Mouse (Mus musculus): Measurements from ENCODE around the gene Zfp663.

The Zfp663 gene

DNA sequence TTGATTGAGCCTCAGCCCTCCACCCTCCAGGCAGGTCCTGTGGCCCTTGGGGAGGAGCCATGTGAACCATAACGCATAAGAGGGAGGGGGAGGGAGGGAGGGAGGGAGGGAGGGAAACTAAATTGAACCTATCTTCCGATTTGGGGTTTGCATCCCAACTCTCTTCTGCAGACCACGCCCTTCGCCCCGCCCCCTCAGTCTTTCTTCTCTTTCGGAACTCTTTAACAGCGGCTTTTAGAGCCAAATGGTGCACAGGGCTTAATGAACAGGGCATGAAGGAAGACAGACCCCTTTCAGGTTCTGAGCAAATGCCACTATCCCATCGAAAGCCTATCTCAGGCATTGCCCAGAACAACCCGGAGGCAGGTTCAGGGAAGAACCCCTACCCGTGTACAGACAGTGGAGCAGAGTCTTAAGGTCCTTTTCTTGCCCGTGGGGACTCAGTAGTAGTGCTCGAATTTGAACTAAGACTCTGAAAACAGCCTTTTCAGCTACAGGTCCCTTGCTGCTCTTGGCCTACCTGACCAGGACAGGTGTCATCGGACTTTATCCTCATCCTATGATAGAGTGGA is 575 bp downstream of the Zfp663 start:
- DNase-seq (ENCODE audit: low spot score): peak; percentile 45

GRCm38 (mm10) chr2:165367047-165367520 is 1.4 kb downstream of the Zfp663 start:
- DNase-seq (ENCODE audit: low spot score): peak; percentile 82

DNA sequence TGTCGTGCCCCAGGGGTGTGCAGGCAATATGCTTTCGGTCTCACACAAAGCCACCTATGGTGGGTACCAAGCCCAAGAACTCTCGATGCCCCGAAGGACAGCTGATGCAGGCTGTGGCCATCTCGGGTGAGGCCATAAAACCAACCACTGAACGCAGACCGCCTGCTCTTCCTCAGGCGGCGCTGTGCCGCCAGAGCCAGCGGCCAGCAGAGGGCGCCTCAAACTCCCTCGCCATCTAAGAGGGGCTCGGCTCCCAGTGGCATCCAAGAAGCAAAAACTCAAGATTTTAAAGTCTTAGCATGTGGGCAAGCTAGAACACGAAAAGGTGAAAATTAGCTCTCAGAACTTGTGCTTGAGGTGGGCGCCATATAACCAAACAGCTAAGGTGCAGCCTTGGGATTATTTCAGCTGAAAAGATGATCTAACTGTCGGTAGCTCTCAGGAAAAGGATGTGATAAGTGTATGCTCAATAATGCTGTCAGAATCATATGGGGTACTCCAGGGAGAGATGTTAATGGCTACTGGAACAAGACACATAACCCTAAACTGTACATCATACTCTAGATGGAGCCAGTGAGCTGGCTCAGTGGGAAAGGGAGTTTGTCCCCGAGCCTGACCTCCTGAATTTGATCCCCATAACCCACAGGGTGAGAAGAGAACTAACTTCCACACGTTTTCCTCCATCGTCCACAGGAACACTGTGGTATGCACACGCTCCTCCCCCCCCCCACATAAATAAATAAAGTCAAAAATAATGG is 4.0 kb downstream of the Zfp663 start:
- DNase-seq (ENCODE audit: low spot score): peak; percentile 48

DNA sequence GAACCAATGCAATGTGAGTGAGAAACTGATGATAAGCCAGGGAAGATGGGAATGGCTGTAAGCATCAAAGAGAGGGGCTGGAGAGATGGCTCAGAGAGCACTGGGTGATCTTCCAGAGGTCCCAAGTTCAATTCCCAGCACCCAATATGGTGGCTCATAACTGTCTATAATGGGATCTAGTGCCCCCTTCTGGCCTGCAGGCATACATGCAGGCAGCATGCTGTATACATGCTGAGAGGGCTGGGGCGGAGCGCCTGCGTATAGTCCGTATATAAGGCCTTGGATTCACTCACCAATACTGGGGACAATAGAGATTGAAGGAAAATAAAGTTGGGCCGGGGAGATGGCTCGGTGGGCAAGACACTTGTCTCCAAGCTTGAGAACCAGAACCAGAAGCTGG is 5.2 kb downstream of the Zfp663 start:
- DNase-seq (ENCODE audit: low spot score): no peak

DNA sequence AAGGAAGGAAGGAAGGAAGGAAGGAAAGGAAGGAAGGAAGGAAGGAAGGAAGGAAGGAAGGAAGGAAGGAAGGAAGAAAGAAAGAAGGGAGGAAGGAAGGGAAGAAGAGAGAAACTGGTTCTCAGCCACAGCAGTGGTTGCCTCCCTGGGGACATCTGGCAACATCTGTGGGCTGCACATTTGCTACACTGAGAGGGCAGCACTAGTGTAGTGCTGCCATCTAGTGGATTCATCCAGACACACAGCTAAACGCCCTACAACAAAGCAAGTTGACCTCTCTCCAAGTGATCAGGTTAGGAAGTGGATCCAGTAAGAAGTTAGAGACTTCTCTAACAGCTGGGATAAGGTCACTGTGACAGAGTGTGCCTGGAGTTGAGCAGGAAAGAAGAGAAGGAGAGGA is 7.7 kb downstream of the Zfp663 start:
- peak; percentile 57 for DNase-seq (ENCODE audit: low spot score)

- no peak for DNase-seq (ENCODE audit: low spot score)
Observed at GRCm38 (mm10) chr2:165351828-165352513, 16.6 kb downstream of the Zfp663 start.

DNA sequence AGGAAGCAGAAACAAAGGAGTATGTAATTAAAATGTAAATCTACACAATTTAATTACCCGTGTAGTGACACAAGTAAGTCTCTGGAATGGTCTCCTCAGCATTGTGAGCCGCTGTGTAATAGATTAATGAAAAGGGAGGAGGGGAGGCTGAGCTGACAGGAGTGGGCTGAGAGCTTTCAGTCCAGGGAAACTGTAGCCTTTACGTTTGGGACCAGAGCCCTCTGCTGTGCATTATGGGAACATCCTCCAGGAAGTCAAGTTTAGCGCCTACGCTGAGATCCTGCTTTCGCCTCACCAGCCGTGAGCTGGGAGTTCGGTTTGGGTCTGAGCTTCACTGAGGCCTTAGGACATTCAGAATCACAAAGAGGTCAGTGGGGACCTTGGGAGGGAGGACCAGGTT is 19.1 kb downstream of the Zfp663 start:
- DNase-seq (ENCODE audit: low spot score): no peak

- DNase-seq (ENCODE audit: low spot score): no peak
Observed at GRCm38 (mm10) chr2:165346180-165346579, 22.3 kb downstream of the Zfp663 start.

DNA sequence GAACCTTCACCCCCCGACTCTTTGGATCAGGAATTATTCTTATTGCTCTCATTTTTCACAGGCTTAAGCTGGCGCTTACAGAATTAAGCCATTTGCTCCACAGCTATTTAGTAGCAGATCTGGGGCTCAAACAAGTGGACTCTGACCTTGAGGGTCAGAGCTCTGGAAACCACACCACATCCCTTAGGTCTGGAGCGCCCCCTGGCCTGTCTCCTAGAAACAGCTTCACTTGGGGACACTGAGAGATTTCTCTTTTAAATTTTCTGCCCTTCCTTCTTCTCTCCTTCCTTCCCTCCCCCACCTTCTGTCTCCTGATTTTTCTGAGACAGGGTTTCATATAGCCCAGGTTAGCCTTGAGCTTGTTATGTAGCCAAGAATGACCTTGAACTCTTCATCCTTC is 31.3 kb downstream of the Zfp663 start:
- DNase-seq (ENCODE audit: low spot score): peak; percentile 46

DNA sequence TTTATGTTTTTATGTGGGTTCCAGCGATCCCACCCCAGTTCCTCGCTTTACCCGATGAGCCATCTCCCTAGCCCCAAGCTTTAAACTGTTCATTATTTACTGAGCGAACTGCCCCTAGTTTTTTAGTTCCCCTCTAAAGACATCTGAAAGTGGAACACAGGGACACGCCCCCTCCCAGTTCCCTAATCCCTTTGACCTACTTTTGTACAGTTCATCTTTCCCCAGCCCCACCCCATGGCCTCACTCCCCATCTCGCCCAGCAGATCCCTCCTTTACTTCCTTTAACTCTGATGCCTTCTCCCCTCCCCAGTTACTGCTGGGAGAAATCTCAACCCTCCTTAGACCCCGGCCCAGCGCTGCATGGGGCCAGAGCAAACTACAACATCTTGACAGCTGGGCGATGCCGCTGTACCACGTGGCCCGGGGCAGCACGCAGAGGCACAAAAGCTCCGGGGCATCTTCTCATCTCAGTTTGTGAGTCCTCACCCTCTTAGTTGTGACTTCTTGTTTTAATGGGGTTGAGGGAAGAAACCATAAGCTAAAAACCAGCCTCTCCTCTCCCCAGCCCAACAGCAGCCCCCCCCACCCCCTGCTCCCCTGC is 35.8 kb downstream of the Zfp663 start:
- no peak for DNase-seq (ENCODE audit: low spot score)

- no peak for DNase-seq (ENCODE audit: low spot score)
Observed at GRCm38 (mm10) chr2:165329703-165330102, 38.8 kb downstream of the Zfp663 start.

GRCm38 (mm10) chr2:165328746-165329145 is 39.8 kb downstream of the Zfp663 start:
- DNase-seq (ENCODE audit: low spot score): no peak

- no peak for DNase-seq (ENCODE audit: low spot score)
Observed at GRCm38 (mm10) chr2:165327386-165327785, 41.1 kb downstream of the Zfp663 start.

GRCm38 (mm10) chr2:165326304-165327190 is 42.0 kb downstream of the Zfp663 start, which contains the start of gene Elmo2:
Gene Elmo2 (minus strand): TSS chr2:165326479.
- DNase-seq (ENCODE audit: low spot score): peak; percentile 97

DNA sequence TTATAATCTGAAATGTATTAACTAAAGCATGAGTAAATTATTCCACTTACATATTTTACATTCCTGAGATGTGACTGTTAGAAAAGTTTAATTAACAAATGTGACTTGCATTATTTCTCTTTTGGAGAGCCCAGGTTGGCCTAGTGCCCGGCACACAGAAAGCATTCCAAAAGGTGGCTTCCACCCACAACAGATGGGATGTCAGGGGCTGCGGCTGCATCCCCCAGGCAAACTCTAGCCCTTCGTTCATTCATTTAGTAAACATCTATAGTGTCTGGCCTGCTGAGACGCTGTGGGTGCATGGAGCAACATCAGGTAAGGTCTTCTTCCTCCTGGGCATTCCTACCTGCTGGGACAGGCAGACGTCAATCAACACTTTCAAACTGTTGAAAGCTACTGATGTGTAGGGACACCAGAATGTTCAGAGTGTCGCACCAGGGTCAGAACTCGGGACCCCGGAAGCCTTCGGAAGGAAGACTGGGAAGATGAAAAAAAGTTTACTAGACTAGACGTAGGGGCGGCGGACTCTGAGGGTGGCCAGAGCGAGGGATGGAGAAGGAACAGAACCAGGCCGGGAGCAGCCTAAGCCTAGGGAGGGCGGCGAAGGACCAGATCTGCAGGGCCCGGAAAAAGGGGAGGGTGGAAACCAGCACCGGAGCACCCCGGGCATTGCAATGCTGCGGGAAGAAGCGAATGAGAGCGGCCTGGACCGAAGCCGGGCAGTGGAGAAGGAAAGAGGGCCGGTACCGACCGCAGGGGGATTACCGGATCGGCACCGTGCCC is 42.8 kb downstream of the Zfp663 start:
- DNase-seq (ENCODE audit: low spot score): no peak

GRCm38 (mm10) chr2:165323928-165324327 is 44.6 kb downstream of the Zfp663 start:
- no peak for DNase-seq (ENCODE audit: low spot score)

- no peak for DNase-seq (ENCODE audit: low spot score)
Observed at GRCm38 (mm10) chr2:165323484-165323883, 45.0 kb downstream of the Zfp663 start.

DNA sequence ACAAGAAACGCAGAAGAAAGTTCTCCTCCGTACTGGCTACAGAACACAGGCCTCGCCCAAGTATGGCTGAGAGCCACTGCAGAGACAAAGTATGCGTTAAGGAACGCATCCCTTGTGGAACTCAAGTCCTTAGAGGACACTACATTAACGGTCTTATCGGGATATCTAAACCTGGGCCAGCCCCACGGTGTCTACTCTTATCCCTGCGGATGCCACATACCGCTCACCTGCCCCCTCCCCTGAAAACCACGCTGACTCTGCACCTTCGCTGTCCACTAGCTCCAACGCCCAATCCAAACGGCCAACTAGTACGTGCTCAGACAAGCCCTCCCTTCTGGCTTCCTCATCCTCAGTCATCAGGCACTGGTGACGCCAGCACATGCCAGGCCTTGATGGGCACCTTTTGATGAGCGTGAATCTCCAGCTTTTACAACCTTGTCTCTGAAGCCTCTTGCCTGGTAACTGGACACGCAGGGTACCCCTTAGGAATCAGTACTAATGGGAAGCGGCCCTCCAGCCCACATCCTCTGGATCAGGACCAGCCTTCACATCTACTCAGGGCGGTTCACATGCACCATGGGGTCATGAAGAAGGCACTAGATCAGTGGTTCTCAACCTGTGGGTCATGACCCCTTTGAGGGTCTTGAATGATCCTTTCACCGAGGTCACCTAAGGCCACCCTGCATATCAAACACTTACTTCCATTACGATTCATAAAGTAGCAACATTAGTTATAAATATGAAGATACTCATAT is 46.4 kb downstream of the Zfp663 start:
- DNase-seq (ENCODE audit: low spot score): no peak

DNA sequence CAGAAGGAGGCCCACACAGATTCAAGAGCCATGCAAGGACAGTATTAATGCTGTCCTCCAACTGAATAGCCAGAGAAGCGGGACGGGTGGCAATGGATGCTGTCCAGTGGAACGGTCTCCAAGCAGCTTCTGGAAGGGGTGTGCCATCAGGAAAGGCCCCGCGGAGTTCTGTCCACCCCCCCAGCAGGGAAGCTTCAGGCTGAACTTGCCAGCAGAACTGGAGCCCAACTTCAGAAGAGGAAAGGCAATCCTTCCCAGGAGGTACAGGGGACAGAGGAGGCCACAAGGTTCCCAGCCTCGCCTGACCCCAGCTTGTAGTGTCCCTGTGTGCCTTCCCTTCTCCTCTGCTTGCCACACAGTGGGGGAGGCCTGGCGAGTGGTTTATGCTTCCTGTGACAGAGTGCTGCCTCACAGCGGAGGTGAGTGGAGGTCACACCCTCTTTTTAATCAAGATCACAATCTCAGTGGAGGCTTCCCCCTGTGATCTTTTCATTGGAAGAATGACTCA is 47.1 kb downstream of the Zfp663 start:
- DNase-seq (ENCODE audit: low spot score): no peak
